Mouse (Mus musculus) brain, embryonic 14.5 days (tissue): ENCODE data around the gene Mapk3.
A peak's percentile ranks its signal among the peaks of the same experiment; 100 is the strongest.

Source experiments
- CTCF ChIP-seq: fragments of 200-500 bp; IDR thresholded peaks from 2 replicates; pipeline ENCODE4 v1.5.1; 2012; ENCODE audit warnings: inconsistent platforms, mild to moderate bottlenecking, moderate library complexity, borderline replicate concordance; ENCODE audit not compliant: insufficient read depth, insufficient read length; ENCODE audit errors: extremely low read depth
- POLR2A ChIP-seq: fragments of 200-500 bp; IDR thresholded peaks from 2 replicates; pipeline ENCODE4 v1.6.1; 2012; ENCODE audit warnings: mild to moderate bottlenecking, inconsistent platforms, borderline replicate concordance; ENCODE audit not compliant: poor library complexity, insufficient read depth, insufficient read length, severe bottlenecking; ENCODE audit errors: extremely low read depth

GRCm38 (mm10) chr7:126776598-126777057, 17.2 kb downstream of the Mapk3 start, which contains the start of gene Ypel3:
- TF ChIP-seq POLR2A (peak; percentile 35; the same call in 1 of the 2 replicates), CTCF (no peak)
